Comparison of ENCODE assay signal across 14 mouse cellular contexts in genomic region chr8:87758750-87759149, GRCm38 (mm10).
DNase-seq lines count a peak whose midpoint lies in the region; ATAC-seq and TF ChIP-seq lines count a peak whose summit lies in the region.
"Had no signal": no experiment of that assay in that cellular context is flagged by ENCODE, and none has a peak within 500 bp of the region (broad histone marks: within the 10 kb centered on the region; RNA-seq: fewer than 3 reads in every experiment).

No protein-coding gene starts in this region.

- H3K9ac ChIP-seq in forebrain, postnatal 0 days: no peak overlapping the region
- no peak overlapping the region for H3K9ac ChIP-seq in forebrain, embryonic 15.5 days (replicated peaks)
- H3K9ac ChIP-seq in lung, embryonic 14.5 days: no peak overlapping the region
- no peak overlapping the region for H3K9ac ChIP-seq in lung, embryonic 15.5 days
- no peak overlapping the region for H3K9ac ChIP-seq in neural tube, embryonic 13.5 days
- H3K9ac ChIP-seq: forebrain, embryonic 12.5 days had no signal

- no peaks in the 10 kb centered on the region; the same call in 1 of the 2 replicates for H3K27me3 ChIP-seq in forebrain, postnatal 0 days (ENCODE audit: insufficient read depth, low read length)
- no peaks in the 10 kb centered on the region for H3K27me3 ChIP-seq in forebrain, embryonic 15.5 days
- H3K27me3 ChIP-seq in lung, embryonic 14.5 days (ENCODE audit: insufficient read depth, low read length): no peaks in the 10 kb centered on the region
- H3K27me3 ChIP-seq in lung, embryonic 15.5 days: no peaks in the 10 kb centered on the region
- no peaks in the 10 kb centered on the region for H3K27me3 ChIP-seq in neural tube, embryonic 13.5 days
- H3K27me3 ChIP-seq: forebrain, embryonic 12.5 days had no signal

- H3K27ac ChIP-seq in forebrain, postnatal 0 days (ENCODE audit: low read depth, low read length): no peak overlapping the region
- no peak overlapping the region for H3K27ac ChIP-seq in forebrain, embryonic 15.5 days (replicated peaks)
- H3K27ac ChIP-seq in lung, embryonic 14.5 days (ENCODE audit: low read depth): 0 out of 2 replicates have a peak overlapping the region, but pooled peaks have one; percentile 42
- H3K27ac ChIP-seq in lung, embryonic 15.5 days: peak overlapping the region; percentile 29; the same call in 1 of the 2 replicates
- peak overlapping the region; percentile 70 for H3K27ac ChIP-seq in neural tube, embryonic 13.5 days (replicated peaks)
- H3K27ac ChIP-seq: forebrain, embryonic 12.5 days had no signal

- 64% methylated on average over 8 of the region's 8 CpGs for WGBS in forebrain, postnatal 0 days
- 53% methylated on average over 8 of the region's 8 CpGs for WGBS in forebrain, embryonic 15.5 days
- whole genome bisulfite sequencing in lung, embryonic 14.5 days: 45% methylated on average over 8 of the region's 8 CpGs
- WGBS in lung, adult 2 months: 67% methylated on average over 8 of the region's 8 CpGs
- WGBS in lung, embryonic 15.5 days: 34% methylated on average over 8 of the region's 8 CpGs
- WGBS in neural tube, embryonic 13.5 days: 15% methylated on average over 8 of the region's 8 CpGs

- TF ChIP-seq CTCF in forebrain, postnatal 0 days (IDR thresholded peaks at IDR 0.05; ENCODE audit: low read depth): no peak
- TF ChIP-seq CTCF in lung, embryonic 14.5 days (IDR thresholded peaks at IDR 0.05; ENCODE audit: low read depth): no peak
- no peak for TF ChIP-seq CTCF in lung, adult 2 months (IDR thresholded peaks at IDR 0.05; ENCODE audit: insufficient read depth, low read length)

- no peak for DNase-seq in forebrain, postnatal 0 days
- peak; percentile 86 for DNase-seq in lung, embryonic 14.5 days
- no peak for DNase-seq in lung, adult 2 months
- DNase-seq in adrenal gland, adult 8-10 months: no peak
- DNase-seq: layer of hippocampus, adult 9-11 months; spleen, adult 18-20 months; thymus, postnatal 14 days had no signal

- H3K9me3 ChIP-seq in forebrain, postnatal 0 days (ENCODE audit: low read length): no peaks in the 10 kb centered on the region
- no peaks in the 10 kb centered on the region for H3K9me3 ChIP-seq in forebrain, embryonic 15.5 days
- H3K9me3 ChIP-seq in lung, embryonic 14.5 days (ENCODE audit: low read depth, low read length): no peaks in the 10 kb centered on the region
- no peaks in the 10 kb centered on the region for H3K9me3 ChIP-seq in lung, embryonic 15.5 days
- H3K9me3 ChIP-seq in neural tube, embryonic 13.5 days: no peaks in the 10 kb centered on the region
- H3K9me3 ChIP-seq: forebrain, embryonic 12.5 days; megakaryocyte, embryonic 14.5 days had no signal

- ATAC-seq in forebrain, postnatal 0 days: peak; percentile 34
- ATAC-seq in forebrain, embryonic 15.5 days (replicated peaks): no peak
- peak; percentile 94 for ATAC-seq in lung, embryonic 14.5 days (ENCODE audit: insufficient read depth)
- ATAC-seq in lung, embryonic 15.5 days (ENCODE audit: borderline replicate concordance, extremely low read depth, low FRiP score, low TSS enrichment): peak; percentile 91
- 0 out of 2 replicates have a peak, but pooled peaks have one; percentile 49 for ATAC-seq in neural tube, embryonic 13.5 days (ENCODE audit: low read depth)
- ATAC-seq in cerebellum, adult (ENCODE audit: insufficient number of reproducible peaks, low FRiP score, low TSS enrichment): no peak

- H3K4me1 ChIP-seq in forebrain, postnatal 0 days (ENCODE audit: insufficient read depth): no peaks in the 10 kb centered on the region
- peaks cover 10% of the 10 kb centered on the region; the same call in 1 of the 2 replicates for H3K4me1 ChIP-seq in forebrain, embryonic 15.5 days
- no peaks in the 10 kb centered on the region for H3K4me1 ChIP-seq in lung, embryonic 14.5 days (ENCODE audit: insufficient read depth)
- no peaks in the 10 kb centered on the region for H3K4me1 ChIP-seq in lung, adult 2 months (ENCODE audit: control insufficient read depth, insufficient read depth, low read length)
- peaks cover 10% of the 10 kb centered on the region; the same call in 1 of the 2 replicates for H3K4me1 ChIP-seq in lung, embryonic 15.5 days
- peaks cover 27% of the 10 kb centered on the region for H3K4me1 ChIP-seq in neural tube, embryonic 13.5 days (replicated peaks)

- H3K36me3 ChIP-seq in forebrain, postnatal 0 days (ENCODE audit: insufficient read depth): no peaks in the 10 kb centered on the region
- no peaks in the 10 kb centered on the region for H3K36me3 ChIP-seq in forebrain, embryonic 15.5 days
- H3K36me3 ChIP-seq in lung, embryonic 14.5 days (ENCODE audit: insufficient read depth): no peaks in the 10 kb centered on the region
- H3K36me3 ChIP-seq in lung, embryonic 15.5 days: no peaks in the 10 kb centered on the region
- no peaks in the 10 kb centered on the region for H3K36me3 ChIP-seq in neural tube, embryonic 13.5 days
- H3K36me3 ChIP-seq: G1E had no signal

- H3K4me2 ChIP-seq in forebrain, postnatal 0 days (ENCODE audit: low read depth): no peak overlapping the region
- no peak overlapping the region for H3K4me2 ChIP-seq in forebrain, embryonic 15.5 days (replicated peaks)
- H3K4me2 ChIP-seq in lung, embryonic 14.5 days: no peak overlapping the region
- H3K4me2 ChIP-seq in lung, embryonic 15.5 days: no peak overlapping the region
- no peak overlapping the region for H3K4me2 ChIP-seq in neural tube, embryonic 13.5 days
- H3K4me2 ChIP-seq: forebrain, embryonic 12.5 days had no signal

- H3K4me3 ChIP-seq in forebrain, postnatal 0 days (ENCODE audit: low read depth, low read length): no peak overlapping the region
- H3K4me3 ChIP-seq in forebrain, embryonic 15.5 days: no peak overlapping the region
- H3K4me3 ChIP-seq in lung, embryonic 14.5 days (ENCODE audit: low read depth, low read length): no peak overlapping the region
- no peak overlapping the region for H3K4me3 ChIP-seq in lung, adult 2 months (replicated peaks; ENCODE audit: extremely low read depth, low read depth, low read length)
- H3K4me3 ChIP-seq in lung, embryonic 15.5 days: no peak overlapping the region
- H3K4me3 ChIP-seq in neural tube, embryonic 13.5 days: no peak overlapping the region
- H3K4me3 ChIP-seq: forebrain, embryonic 12.5 days; megakaryocyte, embryonic 14.5 days had no signal

- no peak for TF ChIP-seq POLR2A in lung, adult 2 months (IDR thresholded peaks at IDR 0.05; ENCODE audit: borderline replicate concordance, extremely low read depth, low read depth, low read length)

Comparison
In these comparisons a context has a peak if more than half of its experiments do, and no peak if none do; other contexts are left out.
1. ATAC-seq: peak in forebrain, postnatal 0 days (single experiment), lung, embryonic 14.5 days (single experiment), lung, embryonic 15.5 days (single experiment) and neural tube, embryonic 13.5 days (single experiment); none in forebrain, embryonic 15.5 days (single experiment) and cerebellum, adult (single experiment).
2. H3K27ac ChIP-seq: peak in lung, embryonic 14.5 days (single experiment), lung, embryonic 15.5 days (single experiment) and neural tube, embryonic 13.5 days (single experiment); none in forebrain, postnatal 0 days (single experiment) and forebrain, embryonic 15.5 days (single experiment).